Mouse (Mus musculus) cerebellum, adult 2 months (tissue): ENCODE data around the gene Pou6f2.

Experiments used
- CTCF ChIP-seq: fragments of 200-500 bp; IDR thresholded peaks from 2 replicates; pipeline ENCODE4 v1.5.1; 2011; ENCODE audit warnings: low read depth, mild to moderate bottlenecking, control low read depth, low read length, moderate library complexity, borderline replicate concordance; ENCODE audit not compliant: insufficient read depth
- POLR2A ChIP-seq: fragments of 200-500 bp; IDR thresholded peaks from 2 replicates; pipeline ENCODE4 v1.6.1; 2011; ENCODE audit warnings: low read length, control low read depth, borderline replicate concordance; ENCODE audit not compliant: insufficient read depth

DNA sequence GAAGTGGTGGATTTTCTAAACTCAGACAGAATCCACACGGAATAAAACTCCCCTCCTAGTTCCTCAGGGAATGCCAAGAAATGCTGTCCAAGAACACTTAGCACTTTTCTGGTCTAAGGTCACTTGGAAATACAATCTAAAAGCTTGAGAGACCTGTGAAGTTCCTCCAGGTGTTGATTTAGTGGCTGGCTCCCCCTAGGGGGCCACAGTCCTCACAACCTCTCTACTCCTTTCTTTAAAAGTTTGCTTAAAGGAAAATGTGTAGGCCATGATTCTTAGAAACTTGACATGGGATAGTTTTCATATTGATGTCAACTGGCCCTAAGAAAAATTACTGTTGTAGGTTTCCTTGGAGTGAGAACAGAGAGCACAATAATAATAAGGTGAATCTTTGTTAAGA is 64.9 kb downstream of the Pou6f2 start:
- TF ChIP-seq CTCF (no peak), POLR2A (no peak)
